In the genomic region with DNA sequence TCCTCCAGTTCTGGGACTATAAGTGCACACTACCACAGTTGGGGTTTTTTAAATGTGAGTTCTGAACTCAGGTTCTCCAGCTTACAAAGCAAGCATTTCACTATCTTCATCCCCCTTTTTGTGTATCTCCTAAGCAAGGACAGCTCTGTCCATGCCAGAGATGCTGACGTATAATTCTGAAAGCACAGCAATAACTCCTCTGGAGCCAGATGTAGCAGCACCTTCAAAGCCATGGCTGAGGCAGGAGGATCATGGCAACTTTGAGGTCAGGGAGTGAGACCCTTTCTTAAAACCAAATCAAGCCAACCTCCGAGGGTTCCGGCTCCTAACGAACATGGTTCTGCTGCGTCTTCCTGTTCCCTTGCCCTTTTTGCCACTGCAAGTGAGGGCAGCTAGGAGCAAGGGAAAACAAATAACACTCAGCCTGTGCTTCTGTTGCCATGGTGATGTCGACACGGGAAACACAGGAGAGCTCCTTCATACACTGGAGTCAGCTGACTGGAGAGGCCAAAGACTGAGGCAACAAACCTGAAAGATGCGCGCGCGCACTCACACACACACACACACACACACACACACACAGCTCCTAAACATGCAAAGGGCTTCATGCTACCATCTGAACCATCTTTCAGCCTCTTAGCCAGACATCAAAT, we compare ENCODE assay signal across 11 mouse cellular contexts. TPM values are rescaled to one million over a fixed set of nuclear protein-coding genes. Genes with fewer than 3 reads are reported as not detected.
A peak's percentile ranks its signal among the peaks of the same experiment; 100 is the strongest.
DNase-seq lines count a peak whose midpoint lies in the region; ATAC-seq lines count a peak whose summit lies in the region.
"Had no signal": no experiment of that assay in that cellular context is flagged by ENCODE, and none has a peak within 500 bp of the region (broad histone marks: within the 10 kb centered on the region; RNA-seq: fewer than 3 reads in every experiment).

No protein-coding gene starts in this region.

- H3K36me3 ChIP-seq in hindbrain, embryonic 13.5 days, result no peaks in the 10 kb centered on the region
- no peaks in the 10 kb centered on the region for H3K36me3 ChIP-seq in midbrain, embryonic 11.5 days (ENCODE audit: control insufficient read depth, insufficient read depth, low read length)

- WGBS in hindbrain, embryonic 13.5 days, result 18% methylated on average over 11 of the region's 11 CpGs
- 37% methylated on average over 11 of the region's 11 CpGs for WGBS in midbrain, embryonic 11.5 days

- peak; percentile 83 for DNase-seq in R1 (ENCODE audit: low read depth, low spot score)
- DNase-seq in embryo, embryonic 10 days (ENCODE audit: low spot score), result peak; percentile 70
- DNase-seq in midbrain, embryonic 11.5 days (ENCODE audit: low spot score, missing footprints), result peak; percentile 83
- no peak for DNase-seq in cerebellum, postnatal 14 days
- no peak for DNase-seq in left cerebral cortex, postnatal 4 days
- DNase-seq in left cerebral cortex, adult 8-10 months (ENCODE audit: low spot score in 2 of 2), result no peak
- DNase-seq: cerebellum, postnatal 25 days; liver; thymus, postnatal 25 days had no signal

- intact Hi-C loops in left cerebral cortex, postnatal 4 days (cut with DNase I), result no loop called here

- peaks cover 38% of the 10 kb centered on the region for H3K4me1 ChIP-seq in hindbrain, embryonic 13.5 days (replicated peaks)
- peaks cover 12% of the 10 kb centered on the region for H3K4me1 ChIP-seq in midbrain, embryonic 11.5 days (ENCODE audit: control insufficient read depth, insufficient read depth, low read length)

- H3K4me3 ChIP-seq in hindbrain, embryonic 13.5 days, result no peak overlapping the region
- no peak overlapping the region for H3K4me3 ChIP-seq in midbrain, embryonic 11.5 days (ENCODE audit: low read depth, low read length)

- peak overlapping the region; percentile 94 for H3K27ac ChIP-seq in hindbrain, embryonic 13.5 days
- peak overlapping the region; percentile 20 for H3K27ac ChIP-seq in midbrain, embryonic 11.5 days (ENCODE audit: low read depth, low read length)

- H3K4me2 ChIP-seq in hindbrain, embryonic 13.5 days, result peak overlapping the region; percentile 15; the same call in 1 of the 2 replicates
- H3K4me2 ChIP-seq in midbrain, embryonic 11.5 days, result no peak overlapping the region

- no peaks in the 10 kb centered on the region for H3K9me3 ChIP-seq in hindbrain, embryonic 13.5 days
- no peaks in the 10 kb centered on the region for H3K9me3 ChIP-seq in midbrain, embryonic 11.5 days (ENCODE audit: control insufficient read depth, low read length)

- no peaks in the 10 kb centered on the region for H3K27me3 ChIP-seq in hindbrain, embryonic 13.5 days
- no peaks in the 10 kb centered on the region for H3K27me3 ChIP-seq in midbrain, embryonic 11.5 days (ENCODE audit: control insufficient read depth, insufficient read depth, low read length)

- peak overlapping the region; percentile 29; the same call in 1 of the 2 replicates for H3K9ac ChIP-seq in hindbrain, embryonic 13.5 days
- H3K9ac ChIP-seq in midbrain, embryonic 11.5 days (ENCODE audit: low read length), result no peak overlapping the region

- ATAC-seq in hindbrain, embryonic 13.5 days (ENCODE audit: low FRiP score), result peak; percentile 74
- ATAC-seq in midbrain, embryonic 11.5 days (ENCODE audit: low FRiP score), result peak; percentile 84

RNA-seq across cellular contexts. Expression of a gene that starts 14.0 kb away (rescaled TPM):
- 294 and 312 TPM in 2 replicates for polyA plus RNA-seq in hindbrain, embryonic 13.5 days (2015; fragmentation: Nextera tagmentation; extraction: Ambion mirVana)
- polyA plus RNA-seq in midbrain, embryonic 11.5 days (2014; fragmentation: Nextera tagmentation; extraction: Ambion mirVana), result 150 and 154 TPM in 2 replicates
- total RNA-seq in left cerebral cortex, postnatal 4 days (2021), result 100 to 1,000 TPM; 243 to 274 TPM
- total RNA-seq in left cerebral cortex, adult 8-10 months (2022), result 100 to 1,000 TPM; 136 to 175 (median 139) TPM
- total RNA-seq: gastrocnemius, adult 8-10 months had no signal

RNA-seq across cellular contexts. Expression of a gene that starts 16.1 kb away (rescaled TPM):
- 25.0 and 27.1 TPM in 2 replicates for polyA plus RNA-seq in hindbrain, embryonic 13.5 days (2015; fragmentation: Nextera tagmentation; extraction: Ambion mirVana)
- 15.3 TPM in 2 replicates for polyA plus RNA-seq in midbrain, embryonic 11.5 days (2014; fragmentation: Nextera tagmentation; extraction: Ambion mirVana)
- 1 to 10 TPM; 6.4 to 7.1 TPM for total RNA-seq in left cerebral cortex, postnatal 4 days (2021)
- 1 to 10 TPM; 5.2 to 6.9 (median 6.1) TPM for total RNA-seq in left cerebral cortex, adult 8-10 months (2022)

RNA-seq across cellular contexts. Expression of a gene that starts 20.3 kb away (rescaled TPM):
- polyA plus RNA-seq in hindbrain, embryonic 13.5 days (2015; fragmentation: Nextera tagmentation; extraction: Ambion mirVana), result 1.0 and 1.5 TPM in 2 replicates
- polyA plus RNA-seq in midbrain, embryonic 11.5 days (2014; fragmentation: Nextera tagmentation; extraction: Ambion mirVana), result 0.12 TPM in 1 of 2 replicates, not detected in the other
- not detected for total RNA-seq in left cerebral cortex, postnatal 4 days (2021)
- total RNA-seq in left cerebral cortex, adult 8-10 months (2022), result not detected
- total RNA-seq: gastrocnemius, adult 8-10 months had no signal

RNA-seq across cellular contexts. Expression of a gene that starts 20.9 kb away (rescaled TPM):
- polyA plus RNA-seq in hindbrain, embryonic 13.5 days (2015; fragmentation: Nextera tagmentation; extraction: Ambion mirVana), result 58.8 and 62.2 TPM in 2 replicates
- 71.1 and 73.3 TPM in 2 replicates for polyA plus RNA-seq in midbrain, embryonic 11.5 days (2014; fragmentation: Nextera tagmentation; extraction: Ambion mirVana)
- 10 to 100 TPM; 39.2 to 39.9 TPM for total RNA-seq in left cerebral cortex, postnatal 4 days (2021)
- total RNA-seq in left cerebral cortex, adult 8-10 months (2022), result 10 to 100 TPM; 32.7 to 40.7 (median 38.1) TPM

RNA-seq across cellular contexts. Expression of a gene that starts 51.0 kb away (rescaled TPM):
- polyA plus RNA-seq in hindbrain, embryonic 13.5 days (2015; fragmentation: Nextera tagmentation; extraction: Ambion mirVana), result 58.8 and 59.7 TPM in 2 replicates
- 55.3 and 63.2 TPM in 2 replicates for polyA plus RNA-seq in midbrain, embryonic 11.5 days (2014; fragmentation: Nextera tagmentation; extraction: Ambion mirVana)
- 10 to 100 TPM; 46.8 to 51.0 TPM for total RNA-seq in left cerebral cortex, postnatal 4 days (2021)
- 10 to 100 TPM; 38.3 to 42.1 (median 41.7) TPM for total RNA-seq in left cerebral cortex, adult 8-10 months (2022)

Comparison
In these comparisons a context has a peak if more than half of its experiments do, and no peak if none do; other contexts are left out.
1. DNase-seq: peak in R1 (single experiment), embryo, embryonic 10 days (single experiment) and midbrain, embryonic 11.5 days (single experiment); none in cerebellum, postnatal 14 days (0 of 2), left cerebral cortex, postnatal 4 days (single experiment) and left cerebral cortex, adult 8-10 months (0 of 2).